Mouse (Mus musculus) ovary, postnatal 36 days (tissue): Measurements from ENCODE around the gene Elfn2.
A peak's percentile ranks its signal among the peaks of the same experiment; 100 is the strongest.

Experiments used
- DNase-seq: peaks from one replicate; pipeline ENCODE4 v3.0.0; 2022; ENCODE audit warnings: low spot score, mixed read lengths

Gene Elfn2

GRCm38 (mm10) chr15:78720532-78720931 is 2.0 kb upstream of the Elfn2 start:
- DNase-seq = no peak

DNA sequence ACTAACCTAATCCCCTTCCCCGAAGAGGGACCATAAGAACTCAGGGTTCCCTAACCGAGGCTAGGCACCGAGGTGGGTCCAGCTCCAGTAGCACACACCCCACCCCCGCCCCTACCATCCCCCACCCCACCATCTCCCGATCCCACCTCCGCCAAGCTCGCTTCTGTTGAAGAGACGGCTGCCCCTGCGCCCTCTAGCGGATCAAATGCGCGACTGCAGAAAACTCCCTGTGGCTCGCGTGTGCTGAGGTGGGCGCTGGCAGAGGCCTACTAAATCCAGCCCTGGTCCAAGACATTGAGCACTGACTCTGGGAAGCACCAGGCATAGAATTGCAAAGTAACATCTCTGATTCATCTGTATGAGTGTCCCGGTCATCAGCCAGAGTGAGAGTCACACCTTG is 1.5 kb upstream of the Elfn2 start:
- peak; percentile 57 for DNase-seq

- no peak for DNase-seq
These were observed 845 bp upstream of the Elfn2 start for GRCm38 (mm10) chr15:78719416-78719815.

GRCm38 (mm10) chr15:78716936-78717335 is 1.6 kb downstream of the Elfn2 start:
- no peak for DNase-seq

- no peak for DNase-seq
These were observed 2.7 kb downstream of the Elfn2 start for GRCm38 (mm10) chr15:78715856-78716255.

GRCm38 (mm10) chr15:78713751-78714150 is 4.8 kb downstream of the Elfn2 start:
- no peak for DNase-seq

- DNase-seq = peak; percentile 26
These were observed 6.0 kb downstream of the Elfn2 start for GRCm38 (mm10) chr15:78712335-78713258.

DNA sequence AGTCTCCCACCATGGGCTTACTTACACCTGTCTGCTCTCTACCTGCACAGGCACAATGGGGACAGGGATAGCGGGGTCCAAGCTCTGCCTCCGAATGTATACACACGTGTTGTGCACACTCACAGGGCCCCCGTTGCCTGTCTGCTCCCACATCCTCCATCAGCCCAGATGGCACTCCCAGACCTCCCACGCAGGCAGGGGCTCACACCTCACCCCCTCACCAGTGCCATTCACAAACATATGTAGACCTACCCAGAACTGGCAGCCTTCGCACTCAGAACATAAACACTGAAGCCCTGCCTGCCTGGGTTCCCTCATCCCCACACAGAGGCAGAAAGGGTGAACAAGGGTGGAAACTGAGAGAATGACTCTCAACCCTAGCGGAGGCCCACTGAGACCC is 6.6 kb downstream of the Elfn2 start:
- DNase-seq = no peak

- DNase-seq = no peak
These were observed 7.9 kb downstream of the Elfn2 start for GRCm38 (mm10) chr15:78710634-78711033.

GRCm38 (mm10) chr15:78709767-78710166 is 8.8 kb downstream of the Elfn2 start:
- DNase-seq = no peak

GRCm38 (mm10) chr15:78706630-78707029 is 11.9 kb downstream of the Elfn2 start:
- DNase-seq = no peak

- no peak for DNase-seq
These were observed 13.7 kb downstream of the Elfn2 start for GRCm38 (mm10) chr15:78704824-78705223.

DNA sequence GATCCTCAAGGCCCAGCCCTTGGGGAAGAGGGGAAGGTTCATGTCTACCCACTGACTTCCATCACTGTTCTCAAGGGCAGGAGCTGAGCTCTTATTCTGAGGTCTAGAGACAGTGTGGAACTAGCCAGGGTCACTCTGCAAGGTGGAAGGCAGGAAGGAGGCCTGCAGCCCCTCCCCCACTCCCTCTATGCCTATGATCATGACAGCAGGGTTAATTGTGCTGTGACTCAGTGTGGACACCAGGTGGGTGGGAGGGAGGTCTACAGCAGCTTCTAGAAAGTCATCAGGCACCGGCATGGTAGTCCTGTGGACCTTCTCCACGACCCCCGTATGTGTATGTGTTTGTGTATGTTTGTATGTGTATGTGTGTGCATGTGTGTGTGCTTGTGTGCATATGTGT is 14.6 kb downstream of the Elfn2 start:
- DNase-seq = no peak

- DNase-seq = no peak
These were observed 18.2 kb downstream of the Elfn2 start for GRCm38 (mm10) chr15:78700420-78700819.

GRCm38 (mm10) chr15:78699513-78699912 is 19.1 kb downstream of the Elfn2 start:
- no peak for DNase-seq

GRCm38 (mm10) chr15:78698491-78699135 is 20.0 kb downstream of the Elfn2 start:
- DNase-seq = no peak

DNA sequence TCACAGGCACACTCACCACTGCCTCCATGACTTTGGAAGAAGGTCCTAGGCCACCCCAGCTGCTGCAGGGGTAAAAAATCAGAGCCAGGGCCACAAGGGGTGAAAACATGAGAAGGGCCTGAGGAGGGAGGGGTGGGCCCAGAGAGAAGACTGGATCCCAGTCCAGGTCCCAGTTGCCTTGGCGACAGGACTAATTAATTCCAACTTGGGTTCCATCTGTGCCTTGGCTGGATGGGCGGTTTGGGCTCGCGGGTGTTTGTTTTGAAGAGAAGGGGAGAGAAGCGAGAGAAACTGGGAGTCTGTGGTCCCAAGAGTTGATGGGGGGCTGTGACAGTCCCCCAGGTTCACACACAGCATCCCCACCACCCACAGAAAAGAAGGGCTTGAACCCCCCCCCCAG is 20.5 kb downstream of the Elfn2 start:
- no peak for DNase-seq

DNA sequence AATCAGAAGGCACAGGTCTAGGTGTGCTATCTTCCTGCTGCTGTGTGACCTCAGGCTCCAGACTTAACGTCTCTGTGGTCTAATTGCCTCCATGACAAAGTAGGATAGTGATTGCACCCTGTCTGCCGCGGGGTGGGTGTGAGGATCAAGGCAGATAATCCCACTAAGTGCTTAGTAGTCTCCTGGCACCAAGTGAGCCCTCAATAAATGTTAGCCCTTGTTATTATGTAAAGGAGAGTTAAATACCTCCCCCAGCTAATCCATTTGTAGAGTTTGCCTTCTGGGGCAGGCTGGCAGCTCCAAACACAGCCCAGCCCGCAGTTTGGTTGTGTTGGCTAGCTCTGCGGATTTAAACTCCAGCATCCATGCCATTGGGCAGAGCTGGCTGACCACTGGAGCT is 22.8 kb downstream of the Elfn2 start:
- no peak for DNase-seq

- no peak for DNase-seq
These were observed 26.1 kb downstream of the Elfn2 start for GRCm38 (mm10) chr15:78692505-78692904.

GRCm38 (mm10) chr15:78690716-78691115 is 27.9 kb downstream of the Elfn2 start:
- no peak for DNase-seq

GRCm38 (mm10) chr15:78686910-78687309 is 31.7 kb downstream of the Elfn2 start:
- DNase-seq = no peak

GRCm38 (mm10) chr15:78684111-78684510 is 34.5 kb downstream of the Elfn2 start:
- DNase-seq = no peak

GRCm38 (mm10) chr15:78683474-78683873 is 35.1 kb downstream of the Elfn2 start:
- DNase-seq = no peak
